Mouse (Mus musculus) lung, postnatal 0 days (tissue): ENCODE measurements around the gene Lpar5.

ENCODE experiments used
- CTCF ChIP-seq: IDR thresholded peaks from 2 replicates; pipeline ENCODE4 v1.5.1; 2016; ENCODE audit warnings: antibody characterized with exemption, mild to moderate bottlenecking
- EP300 ChIP-seq: IDR thresholded peaks from 2 replicates; pipeline ENCODE4 v1.6.1; 2016; ENCODE audit warnings: antibody characterized with exemption, mild to moderate bottlenecking, control low read depth

DNA sequence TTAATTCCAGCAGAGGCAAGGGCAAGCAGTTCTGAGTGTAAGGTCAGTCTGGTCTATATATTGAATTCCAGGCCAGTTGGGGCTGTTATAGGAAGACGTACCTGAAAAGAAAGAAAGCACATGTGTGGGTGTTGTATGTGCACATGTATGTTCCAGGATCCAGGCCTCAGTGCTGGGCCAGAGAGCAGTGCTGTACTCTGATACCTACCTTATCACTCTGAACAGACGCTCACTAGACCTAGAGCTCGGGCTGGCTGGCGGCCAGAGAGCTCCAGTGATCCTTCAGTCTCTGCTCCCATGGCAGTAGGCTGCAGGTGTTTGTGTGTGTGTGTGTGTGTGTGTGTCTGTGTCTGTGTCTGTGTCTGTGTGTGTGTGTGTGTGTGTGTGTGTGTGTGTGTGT lies 36.5 kb downstream of the Lpar5 start:
- no peak for TF ChIP-seq CTCF
- TF ChIP-seq EP300, result no peak
